Mouse (Mus musculus) adrenal gland, adult 2 months (tissue): ENCODE measurements at regions not wholly inside any gene's neighbourhood (a gene's known extent, or its start where the extent isn't known, plus 50 kb on each side); places are given as distances from the start of the nearest gene placed in this dataset.

ENCODE experiments used
- DNase-seq: peaks from one replicate; pipeline ENCODE4 v3.0.0; 2021

GRCm38 (mm10) chr12:107423923-107424322 lies 64.5 kb upstream of the 3110018I06Rik start:
- DNase-seq: no peak

- no peak for DNase-seq
Observed at GRCm38 (mm10) chr12:107438506-107438905, 49.9 kb upstream of the 3110018I06Rik start.
